Mouse (Mus musculus): ENCODE results near the gene Hps3. TPM values are rescaled to one million over a fixed set of nuclear protein-coding genes. Genes with fewer than 3 reads are reported as not detected.

The Hps3 gene
- polyA plus RNA-seq, 1 experiment from 2014 or later: 11.8 TPM

Other genes starting within 250 kb of the Hps3 start
- gene Cp, start 78.3 kb downstream of the Hps3 start, polyA plus RNA-seq (2015; fragmentation: Nextera tagmentation; extraction: Ambion mirVana): 2.9 and 3.3 TPM in 2 replicates
- gene Hltf, start 22.5 kb upstream of the Hps3 start, polyA plus RNA-seq (2015; fragmentation: Nextera tagmentation; extraction: Ambion mirVana): 20.5 and 21.9 TPM in 2 replicates
- gene Gyg, start 120.0 kb upstream of the Hps3 start, polyA plus RNA-seq (2015; fragmentation: Nextera tagmentation; extraction: Ambion mirVana): 326 and 333 TPM in 2 replicates
- gene Cpa3, start 206.9 kb upstream of the Hps3 start, polyA plus RNA-seq (2015; fragmentation: Nextera tagmentation; extraction: Ambion mirVana): 5.5 and 7.4 TPM in 2 replicates
- 2.7 and 3.6 TPM in 2 replicates for gene Cpb1, start 240.4 kb upstream of the Hps3 start, polyA plus RNA-seq (2015; fragmentation: Nextera tagmentation; extraction: Ambion mirVana)